Mouse (Mus musculus) midbrain, embryonic 11.5 days (tissue): ENCODE measurements around the gene Ccser2. TPM values are rescaled to one million over a fixed set of nuclear protein-coding genes. Genes with fewer than 3 reads are reported as not detected.

ENCODE experiments used
- polyA plus RNA-seq: library from polyadenylated mRNA; unstranded; fragments of >200 nt; fragmentation: Nextera tagmentation; extraction: Ambion mirVana; gene quantifications from 2 replicates; pipeline ENCODE4 v1.2.1, GENCODE M21; 2014

The Ccser2 gene
- polyA plus RNA-seq, 1 experiment from 2014 or later, result 29.2 TPM

Other genes starting within 250 kb of the Ccser2 start
- not detected in 2 replicates for gene Rgr, start 80.2 kb upstream of the Ccser2 start, polyA plus RNA-seq
- not detected in 2 replicates for gene Lrit1, start 86.1 kb upstream of the Ccser2 start, polyA plus RNA-seq
- gene Lrit2, start 99.2 kb upstream of the Ccser2 start, polyA plus RNA-seq, result not detected in 2 replicates
- gene Cdhr1, start 129.6 kb upstream of the Ccser2 start, polyA plus RNA-seq, result 0.20 and 0.22 TPM in 2 replicates
- gene 2610528A11Rik, start 145.2 kb upstream of the Ccser2 start, polyA plus RNA-seq, result 0.32 TPM in 1 of 2 replicates, not detected in the other
- 213 and 220 TPM in 2 replicates for gene Ghitm, start 166.5 kb upstream of the Ccser2 start, polyA plus RNA-seq